Mouse (Mus musculus) embryonic facial prominence, embryonic 12.5 days (tissue): Measurements from ENCODE around the gene Atg16l2. TPM values are rescaled to one million over a fixed set of nuclear protein-coding genes. Genes with fewer than 3 reads are reported as not detected.

Experiments used
- ATAC-seq: fragments of 200-750 bp; cut with Nextera tagmentation; 2 replicates; pipeline ENCODE4 v1.8.0; 2017; ENCODE audit not compliant: insufficient number of reproducible peaks, insufficient read depth, low FRiP score, low TSS enrichment
- H3K27ac ChIP-seq: fragments of 300-500 bp; sonication (generic); 2 replicates; pipeline ENCODE4 v1.5.1; 2016; ENCODE audit warnings: mild to moderate bottlenecking
- H3K27me3 ChIP-seq: fragments of 300-500 bp; sonication (generic); 2 replicates; pipeline ENCODE4 v1.6.1; 2016; ENCODE audit warnings: mild to moderate bottlenecking, moderate library complexity
- H3K36me3 ChIP-seq: fragments of 300-500 bp; sonication (generic); 2 replicates; pipeline ENCODE4 v1.6.1; 2016; ENCODE audit warnings: mild to moderate bottlenecking
- H3K4me1 ChIP-seq: fragments of 300-500 bp; sonication (generic); 2 replicates; pipeline ENCODE4 v1.6.1; 2016
- H3K4me2 ChIP-seq: fragments of 300-500 bp; sonication (generic); replicated peaks from 2 replicates; pipeline ENCODE4 v1.6.1; 2016; ENCODE audit warnings: mild to moderate bottlenecking, moderate library complexity
- H3K4me3 ChIP-seq: fragments of 300-500 bp; sonication (generic); 2 replicates; pipeline ENCODE4 v1.5.1; 2016; ENCODE audit warnings: mild to moderate bottlenecking
- H3K9ac ChIP-seq: fragments of 300-500 bp; sonication (generic); 2 replicates; pipeline ENCODE4 v1.6.1; 2016; ENCODE audit warnings: mild to moderate bottlenecking, moderate library complexity
- H3K9me3 ChIP-seq: fragments of 300-500 bp; sonication (generic); 2 replicates; pipeline ENCODE4 v1.6.1; 2016; ENCODE audit warnings: mild to moderate bottlenecking, moderate library complexity
- WGBS: fragments of 180-500 bp; shearing (Covaris S2); methylation state at CpG from one replicate; pipeline ENCODE4 v1.1.7; 2016; 5-methylcytosine and 5-hydroxymethylcytosine counted together
- polyA plus RNA-seq: library from polyadenylated mRNA; unstranded; fragments of >200 nt; fragmentation: Nextera tagmentation; extraction: Ambion mirVana; gene quantifications from 2 replicates; pipeline ENCODE4 v1.2.1, GENCODE M21; 2016

Atg16l2 gene
- polyA plus RNA-seq, 1 experiment from 2014 or later, result 18.1 TPM

DNA sequence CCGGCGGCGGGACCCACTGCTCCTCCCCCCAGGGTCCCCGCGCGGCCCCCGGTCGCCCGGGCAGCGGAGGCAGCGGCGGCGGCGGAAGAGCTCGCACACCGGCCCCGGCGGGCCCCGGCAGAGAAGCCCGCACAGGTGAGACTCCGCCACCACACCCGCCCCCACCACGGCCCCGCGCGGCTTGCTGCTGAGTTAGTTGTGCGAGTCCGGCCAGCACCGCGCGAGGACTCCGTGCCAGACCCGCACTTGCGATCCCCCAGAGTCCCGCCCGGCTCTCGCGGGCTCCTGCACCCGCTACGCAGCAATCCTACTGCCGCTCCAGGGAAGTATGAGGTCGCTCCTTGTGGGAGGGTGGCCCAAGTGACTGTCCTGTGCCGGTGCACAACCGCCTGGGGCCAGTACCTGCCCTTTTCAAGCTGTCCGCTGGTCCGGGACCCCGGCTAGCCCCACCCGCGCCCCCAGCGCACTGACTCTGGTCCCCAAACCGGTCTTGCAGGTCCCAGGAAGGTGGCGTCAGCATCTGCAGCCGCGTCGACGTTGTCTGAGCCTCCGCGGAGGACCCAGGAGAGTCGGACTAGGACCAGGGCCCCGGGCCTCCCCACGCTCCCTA, 19.3 kb upstream of the Atg16l2 start:
- 0 out of 2 replicates have a peak overlapping the region, but pooled peaks have one; percentile 37 for H3K27ac ChIP-seq
- peak overlapping the region; percentile 84 for H3K4me2 ChIP-seq
- peak; percentile 65; the same call in 1 of the 2 replicates for ATAC-seq

DNA sequence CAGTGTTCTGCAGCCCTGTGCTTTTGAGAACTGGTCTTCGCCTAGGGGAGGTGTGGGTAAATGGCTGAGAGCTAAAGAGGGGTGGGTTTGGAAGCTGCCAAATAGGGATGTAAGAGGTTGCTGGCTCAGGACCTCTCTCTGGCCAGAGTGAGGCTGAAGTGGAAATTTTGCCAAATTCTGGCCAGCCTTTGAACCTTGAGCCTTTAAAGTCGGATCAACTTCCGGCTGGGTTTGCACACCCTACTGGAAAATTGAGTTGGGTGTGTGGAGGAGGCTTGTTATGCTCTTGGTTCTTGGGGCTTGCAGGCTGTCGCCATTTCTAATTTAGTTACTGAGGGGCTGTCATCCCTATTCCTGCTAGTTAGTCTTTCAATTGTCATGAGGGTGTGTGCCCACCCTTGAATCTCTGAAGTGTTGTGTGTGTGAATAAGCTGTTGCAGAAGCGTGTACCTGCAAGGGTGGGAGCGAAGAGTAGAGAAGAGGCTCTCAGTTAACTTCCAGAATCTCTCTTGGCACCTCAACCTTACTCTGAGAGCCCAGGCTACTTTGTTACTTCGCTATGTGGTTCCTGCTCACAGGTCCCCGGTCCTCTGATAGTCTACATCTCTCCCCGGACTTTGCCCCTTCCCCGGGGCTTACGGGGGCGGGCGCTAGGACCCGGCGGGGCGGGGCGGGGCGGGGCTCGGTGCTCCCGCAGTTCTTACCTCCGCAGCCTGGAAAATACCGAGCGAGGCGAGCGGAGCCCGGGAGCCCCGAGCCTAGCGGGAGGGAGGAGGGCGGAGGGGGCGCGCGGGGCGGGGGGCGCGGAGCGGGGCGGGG, 18.6 kb upstream of the Atg16l2 start:
- Histone ChIP-seq H3K4me3 (peak overlapping the region; percentile 74), H3K9ac (peak overlapping the region; percentile 77), H3K27ac (0 out of 2 replicates have a peak overlapping the region, but pooled peaks have one; percentile 37), H3K27me3 (peaks cover 28% of the 10 kb centered on the region), H3K4me1 (peaks cover 11% of the 10 kb centered on the region; the same call in 1 of the 2 replicates), H3K9me3 (no peaks in the 10 kb centered on the region), H3K4me2 (peak overlapping the region; percentile 84), H3K36me3 (no peaks in the 10 kb centered on the region)
- ATAC-seq, result peak; percentile 52; the same call in 1 of the 2 replicates
- WGBS, result 6% methylated on average over 23 of the region's 37 CpGs

More for the DNA sequence above, 19.3 kb upstream of the Atg16l2 start:
- H3K9me3 ChIP-seq, result no peaks in the 10 kb centered on the region
- H3K4me3 ChIP-seq, result peak overlapping the region; percentile 74
- H3K4me1 ChIP-seq, result peaks cover 11% of the 10 kb centered on the region; the same call in 1 of the 2 replicates
- WGBS, result under 1% methylated on average over 47 of the region's 61 CpGs
- peak overlapping the region; percentile 77 for H3K9ac ChIP-seq
- no peaks in the 10 kb centered on the region for H3K36me3 ChIP-seq
- H3K27me3 ChIP-seq, result peaks cover 28% of the 10 kb centered on the region

DNA sequence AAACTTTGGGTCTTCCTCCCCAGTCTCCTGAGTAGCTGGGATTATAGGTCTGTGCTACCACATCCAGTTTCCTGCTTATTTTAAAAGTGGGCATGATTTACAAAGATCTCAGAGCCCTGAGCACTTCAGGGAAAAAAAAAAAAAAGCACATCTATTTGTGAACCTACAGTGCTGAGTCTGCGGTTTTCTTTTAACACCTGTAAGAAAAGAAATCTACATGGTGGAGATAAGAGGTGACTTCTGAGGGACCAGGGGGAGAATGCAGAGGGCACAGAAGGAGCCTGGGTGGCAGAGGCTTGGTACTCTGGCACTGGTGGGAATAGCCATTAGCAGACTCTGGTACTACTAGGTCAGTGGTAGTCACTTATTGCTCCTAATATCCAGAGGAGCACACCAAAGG, 17.7 kb upstream of the Atg16l2 start:
- Histone ChIP-seq H3K27ac (no peak overlapping the region), H3K4me2 (no peak overlapping the region), H3K36me3 (no peaks in the 10 kb centered on the region), H3K9me3 (no peaks in the 10 kb centered on the region), H3K4me1 (peaks cover 11% of the 10 kb centered on the region; the same call in 1 of the 2 replicates), H3K4me3 (no peak overlapping the region), H3K27me3 (peaks cover 28% of the 10 kb centered on the region), H3K9ac (no peak overlapping the region)
- no peak for ATAC-seq
- WGBS, result 86% methylated on average over 1 of the region's 1 CpGs

DNA sequence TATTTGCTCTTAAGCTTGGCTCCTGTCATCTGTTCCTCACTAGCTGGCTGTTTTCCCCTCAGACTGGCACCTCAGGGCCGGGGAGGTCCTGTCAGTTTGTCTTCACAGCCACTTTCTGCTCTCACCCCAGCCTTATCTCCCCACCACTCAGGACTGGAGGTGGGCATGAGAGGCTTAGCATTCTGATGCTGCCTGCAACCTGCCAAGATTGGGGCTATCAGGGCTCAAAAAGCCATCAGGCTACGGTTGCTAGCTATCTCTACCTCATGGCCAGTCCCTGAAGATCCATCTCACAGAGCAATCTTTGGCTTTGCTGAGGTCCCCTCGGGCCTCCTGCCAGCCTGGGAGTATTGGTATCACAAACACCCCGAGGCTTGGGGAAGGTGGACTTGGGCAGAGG, 16.8 kb upstream of the Atg16l2 start:
- ATAC-seq, result no peak
- Histone ChIP-seq H3K4me2 (no peak overlapping the region), H3K27ac (no peak overlapping the region), H3K4me3 (no peak overlapping the region), H3K9me3 (no peaks in the 10 kb centered on the region), H3K4me1 (peaks cover 11% of the 10 kb centered on the region; the same call in 1 of the 2 replicates), H3K36me3 (no peaks in the 10 kb centered on the region), H3K27me3 (peaks cover 28% of the 10 kb centered on the region), H3K9ac (no peak overlapping the region)
- 65% methylated on average over 4 of the region's 4 CpGs for WGBS

DNA sequence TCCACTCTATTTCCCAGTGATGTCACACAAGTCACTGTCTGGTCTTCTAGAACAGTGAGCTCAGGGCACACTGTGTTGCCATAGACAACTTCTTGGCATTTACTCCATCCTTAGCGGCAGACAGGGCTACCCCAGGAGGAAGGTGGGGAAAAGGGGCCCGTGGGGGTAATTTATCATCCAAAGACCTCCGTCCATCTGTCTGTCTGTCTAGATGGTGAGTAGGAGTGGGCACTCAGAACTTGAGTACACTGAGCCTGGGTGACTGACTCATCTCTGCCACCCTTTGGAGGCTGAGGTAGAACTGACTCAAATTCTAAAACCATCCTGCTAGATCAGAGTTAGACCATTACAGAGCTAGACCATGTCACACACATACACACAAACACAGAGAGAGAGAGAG, 15.0 kb upstream of the Atg16l2 start, which contains the start of gene Stard10:
Gene Stard10, plus strand, starts transcription at position 73 of the 400 bp plus-strand sequence.
- no peak for ATAC-seq
- no peak within 1 kb of the TSS for H3K9ac ChIP-seq
- no peak within 1 kb of the TSS for H3K4me3 ChIP-seq
- no peaks in the 10 kb centered on the region for H3K9me3 ChIP-seq
- H3K4me2 ChIP-seq, result no peak within 1 kb of the TSS
- H3K36me3 ChIP-seq, result no peaks in the 10 kb centered on the region
- WGBS, result 86% methylated on average over 3 of the region's 3 CpGs
- peaks cover 18% of the 10 kb centered on the region for H3K27me3 ChIP-seq
- H3K27ac ChIP-seq, result no peak within 1 kb of the TSS
- peaks cover 11% of the 10 kb centered on the region; the same call in 1 of the 2 replicates for H3K4me1 ChIP-seq

DNA sequence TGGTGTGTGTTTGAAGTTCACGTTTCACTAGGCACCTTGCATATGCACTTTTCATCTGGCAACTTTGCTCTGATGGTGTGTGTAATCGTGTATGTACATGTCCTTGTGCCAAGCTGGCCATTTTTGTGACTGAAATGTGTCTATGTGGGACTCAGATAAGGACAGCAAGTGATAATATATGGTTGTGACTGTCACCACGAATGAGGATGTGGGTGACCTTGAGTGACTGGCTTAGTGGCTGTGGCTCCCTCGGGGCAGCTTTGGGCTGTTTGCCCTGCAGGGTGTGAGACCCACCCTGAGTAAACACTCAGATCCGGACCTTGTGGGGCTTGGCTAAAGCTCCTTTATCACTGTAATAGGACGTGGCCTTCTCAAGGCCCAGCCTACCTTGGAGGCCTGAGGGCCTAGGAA, 14.5 kb upstream of the Atg16l2 start:
- Histone ChIP-seq H3K4me3 (no peak overlapping the region), H3K9me3 (no peaks in the 10 kb centered on the region), H3K9ac (no peak overlapping the region), H3K4me1 (peaks cover 8% of the 10 kb centered on the region; the same call in 1 of the 2 replicates), H3K27me3 (peaks cover 14% of the 10 kb centered on the region), H3K27ac (no peak overlapping the region), H3K36me3 (no peaks in the 10 kb centered on the region), H3K4me2 (no peak overlapping the region)
- 63% methylated on average over 6 of the region's 6 CpGs for WGBS
- no peak for ATAC-seq

DNA sequence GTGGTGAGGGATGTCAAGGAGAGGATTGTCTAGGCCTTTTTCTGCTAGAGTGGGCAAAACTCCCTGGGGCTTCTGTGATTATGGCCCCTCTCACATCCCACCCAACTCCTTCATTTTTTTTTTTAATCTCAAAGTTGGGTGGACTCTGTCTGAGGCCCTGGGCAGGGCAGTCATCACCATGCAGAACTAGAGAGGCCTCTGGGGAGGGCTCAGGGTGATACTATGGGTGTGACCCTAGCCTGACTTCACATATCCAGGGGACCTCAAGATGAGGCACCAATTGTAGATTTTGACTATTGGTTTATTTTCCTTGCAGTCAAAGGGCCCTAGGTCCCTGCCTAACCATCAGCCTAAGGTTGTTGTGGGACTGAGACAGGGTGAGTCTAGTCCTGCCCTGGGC, 13.6 kb upstream of the Atg16l2 start:
- peaks cover 13% of the 10 kb centered on the region for H3K27me3 ChIP-seq
- no peaks in the 10 kb centered on the region for H3K36me3 ChIP-seq
- peaks cover 5% of the 10 kb centered on the region; the same call in 1 of the 2 replicates for H3K4me1 ChIP-seq
- H3K27ac ChIP-seq, result no peak overlapping the region
- no peaks in the 10 kb centered on the region for H3K9me3 ChIP-seq
- no peak overlapping the region for H3K4me2 ChIP-seq
- H3K4me3 ChIP-seq, result no peak overlapping the region
- H3K9ac ChIP-seq, result no peak overlapping the region
- no peak for ATAC-seq

DNA sequence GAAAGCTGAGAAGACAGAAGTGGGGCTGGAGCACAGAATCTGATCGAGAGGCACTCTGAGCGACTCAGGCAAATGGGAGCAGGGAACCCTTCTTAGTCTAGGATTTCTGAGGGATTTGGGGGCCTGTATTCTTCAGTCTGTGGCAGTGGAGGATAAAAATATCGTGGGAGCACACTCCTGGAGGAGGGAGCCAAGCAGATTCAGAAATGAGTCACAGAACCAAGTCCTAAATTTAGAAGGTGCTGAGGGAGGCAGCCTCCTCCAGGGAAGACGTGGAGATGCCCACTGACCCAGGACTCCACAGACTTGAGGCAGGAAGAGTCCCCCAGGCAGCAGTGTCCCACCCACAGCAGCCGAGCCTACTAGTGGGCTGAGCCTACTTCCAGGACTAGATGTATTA, 12.3 kb upstream of the Atg16l2 start:
- H3K27ac ChIP-seq, result no peak overlapping the region
- WGBS, result 66% methylated on average over 5 of the region's 5 CpGs
- H3K9ac ChIP-seq, result no peak overlapping the region
- H3K9me3 ChIP-seq, result no peaks in the 10 kb centered on the region
- H3K4me2 ChIP-seq, result no peak overlapping the region
- no peak for ATAC-seq
- H3K4me3 ChIP-seq, result no peak overlapping the region
- 0 out of 2 replicates have a peak, but pooled peaks cover 3% of the 10 kb centered on the region for H3K4me1 ChIP-seq
- H3K27me3 ChIP-seq, result peaks cover 6% of the 10 kb centered on the region
- no peaks in the 10 kb centered on the region for H3K36me3 ChIP-seq

DNA sequence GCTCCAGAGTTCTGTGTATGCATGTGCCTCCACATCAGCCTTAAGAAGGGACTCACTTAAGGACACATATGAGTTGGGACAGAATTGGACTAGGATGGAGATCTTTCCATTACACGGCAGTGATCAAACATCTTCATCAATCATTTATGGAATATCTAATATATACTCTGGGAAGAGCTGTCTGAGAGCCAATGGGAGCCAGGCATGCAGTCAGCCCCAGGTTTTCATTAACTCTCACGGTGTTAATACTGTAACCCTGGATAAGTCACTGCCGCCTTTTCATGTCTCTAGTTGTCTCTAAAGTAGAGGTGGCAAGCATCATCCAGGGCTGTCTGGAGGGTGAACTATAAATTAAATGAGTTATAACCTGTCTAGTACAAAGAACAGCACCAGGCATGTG, 11.0 kb upstream of the Atg16l2 start:
- Histone ChIP-seq H3K9me3 (no peaks in the 10 kb centered on the region), H3K36me3 (no peaks in the 10 kb centered on the region), H3K4me1 (0 out of 2 replicates have a peak, but pooled peaks cover 3% of the 10 kb centered on the region), H3K27me3 (no peaks in the 10 kb centered on the region), H3K4me2 (no peak overlapping the region), H3K27ac (no peak overlapping the region), H3K9ac (no peak overlapping the region), H3K4me3 (no peak overlapping the region)
- ATAC-seq, result no peak
- 83% methylated on average over 3 of the region's 3 CpGs for WGBS

DNA sequence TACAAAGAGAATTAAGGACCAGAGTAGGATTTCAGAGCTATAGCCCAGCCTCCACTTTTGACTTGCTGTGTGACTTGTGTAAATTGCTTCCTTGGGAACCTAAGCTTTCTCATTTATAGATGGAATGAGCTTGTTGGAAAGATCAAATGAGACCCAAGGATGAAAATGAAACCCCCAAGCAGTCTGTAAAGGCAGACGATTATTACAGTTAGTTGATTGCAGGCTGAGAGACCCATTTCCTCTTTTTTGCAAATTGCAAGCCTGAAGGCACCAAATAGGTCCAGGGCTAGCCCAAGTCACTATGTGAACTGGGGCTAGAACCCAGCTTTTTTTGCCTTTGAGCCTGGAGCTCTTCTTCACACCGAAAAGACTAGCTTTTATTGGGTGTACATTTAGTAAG, 9.0 kb upstream of the Atg16l2 start:
- Histone ChIP-seq H3K9ac (peak overlapping the region; percentile 53), H3K4me3 (peak overlapping the region; percentile 56), H3K9me3 (no peaks in the 10 kb centered on the region), H3K4me1 (0 out of 2 replicates have a peak, but pooled peaks cover 3% of the 10 kb centered on the region), H3K36me3 (no peaks in the 10 kb centered on the region), H3K27ac (no peak overlapping the region), H3K27me3 (no peaks in the 10 kb centered on the region), H3K4me2 (peak overlapping the region; percentile 49)
- ATAC-seq, result no peak
- 36% methylated on average over 2 of the region's 2 CpGs for WGBS

DNA sequence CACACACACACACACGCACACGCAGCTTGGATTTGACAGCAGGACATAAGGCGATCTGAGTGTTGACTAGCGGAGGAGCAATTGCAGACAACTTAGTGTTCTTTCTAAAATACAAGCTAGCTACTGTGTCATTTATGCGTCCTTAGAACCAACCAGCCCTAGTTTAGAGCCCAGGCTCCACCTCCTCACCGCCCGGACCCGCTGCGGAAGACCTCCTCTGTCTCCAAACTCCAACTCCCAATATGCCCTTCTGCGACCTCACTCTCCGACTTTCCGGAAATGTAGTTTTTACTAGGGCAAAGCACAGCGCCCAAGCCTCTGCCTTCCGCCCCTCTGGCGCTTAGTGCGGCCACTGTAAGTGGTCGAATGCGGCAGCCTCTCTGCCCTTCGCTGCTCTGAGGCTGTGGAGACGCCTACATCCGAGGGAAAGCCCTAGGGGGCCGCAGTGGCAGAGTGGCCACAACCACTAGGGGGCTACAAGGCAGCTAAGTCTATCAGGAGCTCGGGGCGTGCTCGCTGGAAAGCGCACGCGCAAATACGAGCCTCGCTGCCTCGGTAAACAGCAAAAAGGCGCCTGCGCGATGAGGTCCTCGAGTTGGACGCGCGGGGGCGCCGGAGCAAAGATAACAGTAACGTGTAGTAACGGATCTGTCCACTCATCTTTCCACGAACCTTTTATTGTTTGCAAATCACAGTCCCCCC, 8.4 kb upstream of the Atg16l2 start:
- H3K27ac ChIP-seq, result peak overlapping the region; percentile 87
- H3K27me3 ChIP-seq, result no peaks in the 10 kb centered on the region
- H3K4me2 ChIP-seq, result peak overlapping the region; percentile 49
- ATAC-seq, result peak; percentile 92
- 1% methylated on average over 43 of the region's 43 CpGs for WGBS
- peak overlapping the region; percentile 53; the same call in 1 of the 2 replicates for H3K9ac ChIP-seq
- H3K36me3 ChIP-seq, result no peaks in the 10 kb centered on the region
- H3K4me3 ChIP-seq, result peak overlapping the region; percentile 56
- no peaks in the 10 kb centered on the region for H3K9me3 ChIP-seq
- H3K4me1 ChIP-seq, result 0 out of 2 replicates have a peak, but pooled peaks cover 3% of the 10 kb centered on the region
